Mouse (Mus musculus): Measurements from ENCODE around the gene Szrd1.

The Szrd1 gene

GRCm38 (mm10) chr4:141139116-141139970, at the start of gene Szrd1:
Gene Szrd1 (minus strand): TSS chr4:141139775.
- in situ Hi-C loops (cut with MboI; ENCODE audit: low pct_unique_long_range_greater_than_20kb in 1 of 2, low sequenced_read_pairs in 2 of 2, unreplicated experiment in 1 of 2): no loop called here

DNA sequence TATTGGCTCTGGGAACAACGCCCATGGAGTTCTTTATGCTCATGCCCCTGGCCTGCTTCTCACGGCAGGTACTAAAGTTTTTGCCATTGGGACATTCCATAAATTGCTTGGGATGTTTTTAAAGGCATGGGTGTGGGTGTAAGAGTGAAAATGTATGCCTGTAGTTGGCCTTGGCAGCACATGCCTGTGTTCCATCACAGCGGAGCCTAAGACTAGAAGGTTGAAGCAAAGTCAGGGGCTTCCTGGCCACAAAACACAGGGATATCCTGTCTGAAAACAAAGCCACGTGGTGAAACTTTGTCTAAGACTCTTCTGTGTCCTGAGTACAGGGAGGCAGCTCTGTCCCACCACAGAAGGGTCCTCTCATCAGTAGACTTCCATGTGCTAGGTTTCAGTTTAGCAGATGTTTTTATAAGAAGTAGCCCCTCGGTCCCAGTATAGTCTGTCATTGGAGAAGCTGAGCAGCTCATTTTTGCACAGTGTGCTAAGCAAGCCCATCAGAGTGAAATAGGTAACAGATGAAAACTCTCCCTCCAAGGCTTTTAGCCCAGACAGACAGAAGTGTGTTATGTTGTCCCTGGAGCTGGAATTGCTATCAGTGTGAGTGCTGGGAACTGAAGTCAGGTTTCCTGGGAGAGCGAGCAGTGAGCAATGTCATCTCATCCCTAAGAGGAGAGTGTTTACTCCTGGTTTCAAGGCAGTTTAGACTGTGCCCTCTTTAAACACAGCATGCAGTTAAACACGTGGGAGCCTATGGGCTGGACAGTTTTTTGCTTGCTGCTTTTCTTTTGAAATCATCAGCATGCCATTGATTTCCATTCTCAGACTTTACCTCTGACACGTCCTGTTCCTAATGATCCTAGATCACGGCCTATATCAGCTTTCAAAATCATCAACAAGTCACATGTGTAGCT, 47.6 kb upstream of the Szrd1 start:
- in situ Hi-C loops (cut with MboI; ENCODE audit: low pct_unique_long_range_greater_than_20kb in 1 of 2, low sequenced_read_pairs in 2 of 2, unreplicated experiment in 1 of 2): no loop called here

GRCm38 (mm10) chr4:141184426-141184825, 44.9 kb upstream of the Szrd1 start:
- in situ Hi-C loops (cut with MboI; ENCODE audit: low pct_unique_long_range_greater_than_20kb in 1 of 2, low sequenced_read_pairs in 2 of 2, unreplicated experiment in 1 of 2): no loop called here

DNA sequence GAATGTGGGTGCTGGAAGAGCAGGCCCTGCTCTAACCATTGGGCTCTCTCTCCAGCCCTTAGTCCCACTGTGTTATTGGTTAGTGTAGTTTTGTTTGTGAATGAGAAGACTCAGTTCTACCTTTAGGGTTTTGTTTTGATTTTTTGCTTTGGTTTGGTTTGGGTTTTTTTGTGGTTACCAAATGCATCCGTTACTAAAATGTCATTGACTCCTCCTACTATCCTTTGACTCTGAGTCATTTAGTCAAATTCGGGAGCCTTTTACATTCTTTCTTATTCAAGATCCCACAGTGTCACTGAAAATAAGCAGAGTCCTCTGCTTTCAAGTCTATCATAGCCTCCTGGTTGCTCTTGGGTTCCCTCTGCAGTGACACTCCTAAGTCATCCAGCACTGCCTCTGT, 44.4 kb upstream of the Szrd1 start:
- in situ Hi-C loops (cut with MboI; ENCODE audit: low pct_unique_long_range_greater_than_20kb in 1 of 2, low sequenced_read_pairs in 2 of 2, unreplicated experiment in 1 of 2): no loop called here

- in situ Hi-C loops (cut with MboI; ENCODE audit: low pct_unique_long_range_greater_than_20kb in 1 of 2, low sequenced_read_pairs in 2 of 2, unreplicated experiment in 1 of 2): no loop called here
Observed at GRCm38 (mm10) chr4:141181981-141182380, 42.4 kb upstream of the Szrd1 start.

DNA sequence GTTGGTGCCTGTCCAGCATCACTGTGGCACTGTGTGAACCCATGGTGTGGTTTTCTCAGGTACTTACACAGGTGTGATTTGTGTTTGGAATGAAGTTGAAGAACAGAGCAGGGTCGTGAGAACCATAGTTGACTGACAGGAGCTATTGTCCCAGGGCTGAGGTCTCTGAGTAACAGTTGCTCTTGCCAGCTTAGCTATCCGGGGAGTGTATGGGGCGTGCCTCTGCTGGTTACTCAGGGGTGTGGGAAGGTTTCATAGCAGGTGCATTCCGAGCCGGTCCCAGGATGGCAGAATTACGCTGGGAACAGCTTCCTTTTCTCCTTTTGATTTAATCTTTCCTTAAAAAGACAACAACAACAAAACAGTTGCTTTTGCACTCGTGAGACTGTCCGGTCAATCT, 41.3 kb upstream of the Szrd1 start:
- in situ Hi-C loops (cut with MboI; ENCODE audit: low pct_unique_long_range_greater_than_20kb in 1 of 2, low sequenced_read_pairs in 2 of 2, unreplicated experiment in 1 of 2): no loop called here

GRCm38 (mm10) chr4:141178500-141178899, 38.9 kb upstream of the Szrd1 start:
- in situ Hi-C loops (cut with MboI; ENCODE audit: low pct_unique_long_range_greater_than_20kb in 1 of 2, low sequenced_read_pairs in 2 of 2, unreplicated experiment in 1 of 2): no loop called here

DNA sequence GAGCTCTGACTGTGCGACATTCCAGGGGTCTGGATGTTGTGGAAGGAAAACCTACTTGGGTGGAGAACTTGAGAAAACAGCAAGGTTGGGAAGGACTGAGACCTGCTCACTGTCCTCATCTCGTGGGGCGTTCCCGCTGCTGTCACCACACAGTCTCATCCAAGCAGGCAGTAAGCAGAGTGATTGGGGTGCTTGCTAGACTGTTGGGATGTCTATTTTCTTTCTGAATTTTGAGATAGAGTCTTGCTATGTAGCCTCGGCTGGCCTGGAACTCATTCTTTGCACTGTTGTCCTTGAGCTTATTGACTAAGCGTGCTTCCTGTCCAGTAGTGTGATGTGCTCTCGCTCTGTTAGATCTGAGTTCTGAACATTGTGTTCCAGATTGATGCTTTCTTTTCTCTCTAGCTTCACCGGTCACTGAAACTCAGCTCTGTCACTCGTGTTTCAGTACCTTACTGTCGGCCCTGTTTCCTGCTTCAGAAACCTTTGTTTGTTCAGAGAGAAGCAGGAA, 36.8 kb upstream of the Szrd1 start:
- in situ Hi-C loops (cut with MboI; ENCODE audit: low pct_unique_long_range_greater_than_20kb in 1 of 2, low sequenced_read_pairs in 2 of 2, unreplicated experiment in 1 of 2): no loop called here

DNA sequence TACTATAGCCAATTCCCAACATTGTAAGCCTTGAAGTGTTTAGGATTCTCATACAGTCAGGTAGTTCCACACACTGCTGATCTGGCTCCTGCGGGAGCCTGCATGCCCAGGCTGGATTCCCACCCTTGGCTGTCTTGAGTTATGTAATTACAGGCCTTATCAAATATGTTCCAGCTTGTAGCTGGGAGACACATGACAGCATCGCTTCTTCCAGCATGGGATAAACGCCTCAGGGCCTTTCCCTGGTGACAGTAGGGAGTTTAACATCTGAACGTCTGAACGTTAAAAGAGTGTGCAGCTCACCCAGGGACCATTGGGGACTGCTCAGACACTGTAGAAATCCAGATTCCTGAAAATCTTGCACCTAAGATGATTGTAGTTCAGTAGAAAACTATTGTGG, 36.2 kb upstream of the Szrd1 start:
- in situ Hi-C loops (cut with MboI; ENCODE audit: low pct_unique_long_range_greater_than_20kb in 1 of 2, low sequenced_read_pairs in 2 of 2, unreplicated experiment in 1 of 2): no loop called here

DNA sequence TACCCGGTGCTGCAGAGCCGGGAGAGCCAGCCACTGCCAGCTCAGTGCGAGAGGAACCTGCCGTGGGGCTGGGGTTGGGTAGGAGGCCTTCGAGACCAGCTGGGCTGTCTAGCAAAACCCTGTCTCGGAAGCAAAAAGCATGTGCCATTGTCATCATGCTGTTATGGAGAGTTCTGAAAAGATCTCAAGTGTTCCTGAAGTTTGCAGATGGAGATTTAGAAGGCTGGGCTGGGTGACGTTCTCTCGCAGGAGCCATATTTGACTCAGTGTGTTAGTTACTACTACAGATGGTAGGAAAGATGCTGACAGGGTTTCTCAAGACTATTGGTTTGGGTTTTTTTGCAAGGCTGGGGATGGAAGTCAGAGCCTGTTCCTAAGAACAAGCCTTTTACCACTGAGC, 32.5 kb upstream of the Szrd1 start:
- in situ Hi-C loops (cut with MboI; ENCODE audit: low pct_unique_long_range_greater_than_20kb in 1 of 2, low sequenced_read_pairs in 2 of 2, unreplicated experiment in 1 of 2): no loop called here

- in situ Hi-C loops (cut with MboI; ENCODE audit: low pct_unique_long_range_greater_than_20kb in 1 of 2, low sequenced_read_pairs in 2 of 2, unreplicated experiment in 1 of 2): no loop called here
Observed at GRCm38 (mm10) chr4:141167156-141167555, 27.6 kb upstream of the Szrd1 start.

- in situ Hi-C loops (cut with MboI; ENCODE audit: low pct_unique_long_range_greater_than_20kb in 1 of 2, low sequenced_read_pairs in 2 of 2, unreplicated experiment in 1 of 2): no loop called here
Observed at GRCm38 (mm10) chr4:141165744-141166292, 26.2 kb upstream of the Szrd1 start.

GRCm38 (mm10) chr4:141163729-141164128, 24.2 kb upstream of the Szrd1 start:
- in situ Hi-C loops (cut with MboI; ENCODE audit: low pct_unique_long_range_greater_than_20kb in 1 of 2, low sequenced_read_pairs in 2 of 2, unreplicated experiment in 1 of 2): no loop called here

- in situ Hi-C loops (cut with MboI; ENCODE audit: low pct_unique_long_range_greater_than_20kb in 1 of 2, low sequenced_read_pairs in 2 of 2, unreplicated experiment in 1 of 2): no loop called here
Observed at GRCm38 (mm10) chr4:141161699-141162208, 22.2 kb upstream of the Szrd1 start.

GRCm38 (mm10) chr4:141160193-141160592, 20.6 kb upstream of the Szrd1 start:
- in situ Hi-C loops (cut with MboI; ENCODE audit: low pct_unique_long_range_greater_than_20kb in 1 of 2, low sequenced_read_pairs in 2 of 2, unreplicated experiment in 1 of 2): no loop called here

- in situ Hi-C loops (cut with MboI; ENCODE audit: low pct_unique_long_range_greater_than_20kb in 1 of 2, low sequenced_read_pairs in 2 of 2, unreplicated experiment in 1 of 2): no loop called here
Observed at GRCm38 (mm10) chr4:141159666-141160065, 20.1 kb upstream of the Szrd1 start.

GRCm38 (mm10) chr4:141159093-141159492, 19.5 kb upstream of the Szrd1 start:
- in situ Hi-C loops (cut with MboI; ENCODE audit: low pct_unique_long_range_greater_than_20kb in 1 of 2, low sequenced_read_pairs in 2 of 2, unreplicated experiment in 1 of 2): no loop called here

DNA sequence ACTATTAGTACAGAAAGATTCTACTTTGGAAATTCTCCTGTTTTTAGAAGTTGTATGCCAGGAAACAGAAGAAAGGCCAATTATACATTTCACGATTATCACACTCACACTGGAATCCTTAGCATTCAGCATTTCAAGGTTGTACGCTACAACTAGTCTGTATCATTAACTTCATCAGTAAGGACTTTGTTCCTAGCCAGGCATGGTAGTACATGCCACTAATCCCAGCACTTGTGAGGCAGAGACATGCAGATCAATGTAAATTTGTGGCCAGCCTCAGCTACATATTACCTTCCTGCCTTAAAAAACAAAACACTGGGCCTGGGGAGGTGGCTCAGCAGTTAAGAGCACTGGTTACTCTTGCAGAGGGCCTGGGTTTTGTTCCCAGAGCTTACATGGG, 19.0 kb upstream of the Szrd1 start:
- in situ Hi-C loops (cut with MboI; ENCODE audit: low pct_unique_long_range_greater_than_20kb in 1 of 2, low sequenced_read_pairs in 2 of 2, unreplicated experiment in 1 of 2): no loop called here

- in situ Hi-C loops (cut with MboI; ENCODE audit: low pct_unique_long_range_greater_than_20kb in 1 of 2, low sequenced_read_pairs in 2 of 2, unreplicated experiment in 1 of 2): no loop called here
Observed at GRCm38 (mm10) chr4:141157485-141157884, 17.9 kb upstream of the Szrd1 start.
